Comparison of ENCODE assay signal across 8 mouse cellular contexts in genomic region chr12:79208703-79209464, GRCm38 (mm10). TPM values are rescaled to one million over a fixed set of nuclear protein-coding genes. Genes with fewer than 3 reads are reported as not detected.
DNase-seq lines count a peak whose midpoint lies in the region; ATAC-seq lines count a peak whose summit lies in the region.

Gene Rdh12 (plus strand): TSS chr12:79208914.

- ATAC-seq in erythroblast, adult 5-6 weeks (replicated peaks; ENCODE audit: low FRiP score, poor library complexity, severe bottlenecking), result 0 out of 2 replicates have a peak, but pooled peaks have one; percentile 38

- no peaks in the 10 kb centered on the region for H3K36me3 ChIP-seq in megakaryocyte, embryonic 14.5 days (replicated peaks; ENCODE audit: low read length)

- intact Hi-C loops in heart, postnatal 36 days (cut with DNase I), result no loop called here

- peaks cover 5% of the 10 kb centered on the region for H3K27me3 ChIP-seq in megakaryocyte, embryonic 14.5 days (replicated peaks)

- H3K4me3 ChIP-seq in megakaryocyte, embryonic 14.5 days (replicated peaks), result peak within 1 kb of the TSS; percentile 87

- no peaks in the 10 kb centered on the region for H3K9me3 ChIP-seq in megakaryocyte, embryonic 14.5 days

- DNase-seq in adrenal gland, adult 18-20 months (ENCODE audit: low spot score in 2 of 2), result peak; percentile 14 to 37
- no peak for DNase-seq in adrenal gland, postnatal 4 days (ENCODE audit: low spot score in 2 of 2)
- peak; percentile 53 for DNase-seq in adrenal gland, postnatal 14 days
- peak; percentile 5 to 23 for DNase-seq in heart, postnatal 36 days
- DNase-seq in layer of hippocampus, postnatal 36 days, result peak; percentile 20 to 41
- peak; percentile 24 for DNase-seq in right cerebral cortex, postnatal 14 days

- H3K4me1 ChIP-seq in megakaryocyte, embryonic 14.5 days, result peaks cover 10% of the 10 kb centered on the region

RNA-seq across cellular contexts. Expression of gene Rdh12, which starts in this region (rescaled TPM):
- total RNA-seq in adrenal gland, adult 18-20 months (2021), result under 1 TPM; 0.53 to 0.64 TPM
- total RNA-seq in adrenal gland, postnatal 4 days (2021), result 1 to 10 TPM in 1 of 2 experiments, under 1 TPM in 1; 0.87 to 1.1 TPM
- total RNA-seq in adrenal gland, postnatal 14 days (2021), result 0.59 and 1.0 TPM in 2 replicates
- 10.7 and 16.1 TPM in 2 replicates for total RNA-seq in erythroblast, adult 5-6 weeks (2015; ENCODE audit: low replicate concordance)
- total RNA-seq in erythroblast, adult 5-6 weeks (2017; ENCODE audit: low replicate concordance), result 2.6 and 4.5 TPM in 2 replicates
- not detected for total RNA-seq in heart, postnatal 36 days (2021)
- total RNA-seq in layer of hippocampus, postnatal 36 days (2021), result 1 to 10 TPM; 2.7 to 3.6 TPM
- polyA plus RNA-seq in megakaryocyte, embryonic 14.5 days (2012; ENCODE audit: insufficient read depth, low replicate concordance), result 0.13 TPM in 1 of 2 replicates, not detected in the other

Comparison
In these comparisons a context has a peak if more than half of its experiments do, and no peak if none do; other contexts are left out.
1. DNase-seq: peak in adrenal gland, postnatal 14 days (single experiment), layer of hippocampus, postnatal 36 days (2 of 2) and right cerebral cortex, postnatal 14 days (single experiment); none in adrenal gland, postnatal 4 days (0 of 2).
2. Peak in DNase-seq in adrenal gland, adult 18-20 months; RNA of the gene not detected or under 1 TPM.
3. Peak in DNase-seq in heart, postnatal 36 days; RNA of the gene not detected or under 1 TPM.